Mouse (Mus musculus) spleen, postnatal 4 days (tissue): ENCODE measurements around the gene Nod1.
"Not testable (repeated sequence)": the region's sequence is repeated elsewhere in the genome, so short reads cannot be mapped to it uniquely, and the experiment has no call there.

Experiments used
- DNase-seq, 2 experiments: peaks; one replicate each; pipeline ENCODE4 v3.0.0; 2022; ENCODE audit warnings: low spot score in 2 of 2

Gene Nod1

DNA sequence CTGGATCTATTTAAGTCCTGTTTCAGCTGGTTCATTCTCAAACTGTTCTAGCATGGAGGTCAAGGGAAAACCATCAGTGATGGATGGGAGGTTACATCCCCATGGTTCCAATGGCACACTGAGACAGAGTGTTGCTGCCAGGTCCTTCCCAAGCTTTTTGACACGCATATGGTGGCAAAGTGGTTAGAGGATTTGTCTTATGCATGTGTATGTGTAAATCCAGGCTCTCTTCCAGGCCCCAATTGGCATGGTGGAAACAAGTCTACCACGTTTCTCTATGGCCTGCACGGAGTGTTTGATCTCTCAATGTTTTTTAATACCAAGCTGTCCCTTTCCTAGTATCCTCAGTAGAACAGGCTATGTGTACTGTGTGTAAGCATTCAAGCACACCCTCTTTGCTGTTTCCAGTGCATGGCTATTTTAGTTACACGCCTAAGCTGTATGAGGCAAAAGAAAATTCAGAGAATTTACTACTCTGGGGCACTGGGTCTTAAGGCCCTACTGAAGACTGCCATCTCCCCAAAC lies 11.2 kb upstream of the Nod1 start:
- DNase-seq = no peak

DNA sequence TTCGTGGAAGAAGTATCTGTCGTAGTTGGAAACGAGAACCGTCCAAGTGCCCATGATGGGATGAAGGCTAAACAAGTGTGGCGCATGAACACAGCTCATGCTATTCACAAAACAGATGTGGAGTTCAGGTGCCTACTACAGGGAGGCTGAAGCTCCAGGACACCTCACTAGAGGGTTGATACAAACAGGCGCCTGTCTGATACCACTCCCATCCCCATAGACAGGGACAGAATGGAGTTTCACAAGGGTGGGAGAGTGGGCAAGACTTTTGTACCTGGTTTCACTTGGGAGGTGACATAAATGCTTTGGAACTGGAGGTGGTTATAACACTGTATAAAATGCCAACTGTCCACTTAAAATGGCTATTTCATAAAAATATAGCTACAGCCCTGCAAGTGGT lies 7.0 kb upstream of the Nod1 start:
- no peak for DNase-seq

DNA sequence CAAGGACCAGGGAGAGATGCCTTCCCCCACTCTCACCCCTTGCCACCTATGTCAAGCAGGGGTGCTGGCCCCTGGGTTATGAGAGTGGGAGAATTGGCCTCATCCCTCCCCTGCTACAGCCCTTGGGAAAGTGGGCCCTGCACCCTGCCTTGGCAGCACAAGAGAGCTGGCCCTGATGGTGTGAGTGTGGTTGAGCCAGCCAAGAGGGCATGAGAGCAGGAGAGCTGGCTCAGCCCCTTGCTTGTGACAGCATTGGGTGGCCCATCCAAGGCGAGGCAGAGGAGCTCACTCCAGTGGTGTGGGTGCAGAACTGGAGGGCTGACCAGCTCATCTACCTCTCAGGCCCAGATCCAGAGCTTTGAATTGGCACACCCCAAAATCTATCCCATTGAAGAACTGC lies 3.2 kb upstream of the Nod1 start:
- no peak for DNase-seq

DNA sequence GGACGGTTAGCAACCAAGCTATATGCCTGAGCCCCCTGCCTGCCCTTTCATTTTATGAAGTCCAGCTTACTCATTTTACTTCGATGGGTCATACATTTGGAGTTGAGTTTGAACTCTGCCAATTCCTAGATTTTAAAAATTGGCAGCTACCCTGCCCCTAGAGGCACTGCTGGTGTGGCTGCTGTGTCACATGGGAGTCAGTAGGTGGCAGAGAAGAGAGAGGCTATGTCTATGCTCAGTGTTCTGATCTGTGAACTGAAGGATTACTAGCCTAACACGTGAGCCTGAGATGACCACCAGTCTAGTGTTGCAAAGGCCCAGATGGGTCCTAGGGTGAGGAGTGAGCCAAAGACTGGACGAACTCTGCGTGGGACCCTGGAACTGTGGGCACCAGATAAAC lies 2.1 kb upstream of the Nod1 start:
- peak in 1 of 2 experiments; percentile 67 for DNase-seq

DNA sequence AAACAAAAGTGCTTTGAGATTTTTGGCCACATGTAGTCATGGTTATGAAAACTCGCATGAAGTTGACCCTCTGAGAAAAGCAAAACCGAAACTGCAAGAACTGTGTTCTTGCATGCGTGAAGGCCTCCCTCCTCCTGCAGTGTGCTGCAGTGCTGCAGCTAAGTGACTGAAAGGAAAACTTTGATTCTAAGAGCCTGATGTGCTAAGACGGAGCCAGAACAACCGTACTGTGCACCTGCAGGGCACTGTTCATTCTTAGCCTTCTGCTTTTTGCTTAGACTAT lies 458 bp upstream of the Nod1 start:
- no peak for DNase-seq

DNA sequence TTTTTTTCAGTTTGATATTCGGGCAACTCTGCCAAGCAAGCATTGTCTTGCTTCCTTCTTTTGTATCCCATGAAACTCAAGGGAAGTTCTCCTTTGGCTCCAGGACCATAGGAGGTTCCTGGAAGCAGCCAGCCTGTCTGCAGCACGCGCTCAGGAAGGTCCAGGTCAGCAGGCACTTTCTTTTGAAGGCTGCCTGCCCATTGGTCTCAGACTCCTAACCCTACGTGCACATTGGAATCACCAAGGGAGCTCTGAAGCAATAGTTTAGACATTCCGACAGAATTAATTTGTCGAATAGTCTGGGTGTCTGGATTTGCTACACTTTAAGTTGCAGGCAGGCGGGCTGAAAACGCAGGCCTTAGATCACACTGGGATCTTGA lies 691 bp downstream of the Nod1 start:
- DNase-seq = no peak

DNA sequence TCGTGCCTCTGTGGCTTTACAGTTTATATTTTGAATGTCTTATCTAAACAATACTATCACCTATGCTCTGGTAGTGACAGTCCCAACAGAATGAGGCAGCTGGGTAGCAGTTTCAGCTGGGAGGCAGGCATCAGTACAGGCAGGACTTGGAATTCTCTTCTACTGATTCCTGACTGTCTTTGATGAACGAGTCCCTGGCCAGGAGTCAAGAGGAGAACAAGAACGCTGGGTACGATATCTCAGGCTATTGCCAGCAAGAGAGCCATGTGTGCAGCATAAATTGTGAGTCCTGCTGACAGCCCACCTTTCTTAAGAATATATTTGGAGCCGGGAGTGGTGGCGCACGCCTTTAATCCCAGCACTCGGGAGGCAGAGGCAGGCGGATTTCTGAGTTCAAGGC lies 1.9 kb downstream of the Nod1 start:
- DNase-seq = no peak

DNA sequence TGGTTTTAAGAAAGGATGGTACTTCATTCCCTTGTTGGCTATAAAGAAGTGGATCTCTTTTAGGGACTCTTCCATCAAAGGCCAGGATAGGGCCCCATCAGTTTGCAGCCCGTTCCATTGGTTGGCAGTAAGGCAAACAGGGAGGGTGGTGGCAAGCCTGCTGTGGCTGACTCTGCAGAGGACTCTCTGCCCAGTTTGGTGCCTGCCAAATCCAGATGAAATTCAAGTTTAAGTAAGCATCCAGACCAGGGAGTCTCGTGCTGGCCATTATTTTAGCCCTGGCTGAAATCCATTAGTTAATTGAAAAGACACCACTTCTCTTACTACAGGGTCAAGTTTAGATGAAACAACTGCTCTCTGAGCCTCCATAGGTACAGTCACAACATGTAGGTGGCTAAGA lies 2.6 kb downstream of the Nod1 start:
- DNase-seq = no peak

DNA sequence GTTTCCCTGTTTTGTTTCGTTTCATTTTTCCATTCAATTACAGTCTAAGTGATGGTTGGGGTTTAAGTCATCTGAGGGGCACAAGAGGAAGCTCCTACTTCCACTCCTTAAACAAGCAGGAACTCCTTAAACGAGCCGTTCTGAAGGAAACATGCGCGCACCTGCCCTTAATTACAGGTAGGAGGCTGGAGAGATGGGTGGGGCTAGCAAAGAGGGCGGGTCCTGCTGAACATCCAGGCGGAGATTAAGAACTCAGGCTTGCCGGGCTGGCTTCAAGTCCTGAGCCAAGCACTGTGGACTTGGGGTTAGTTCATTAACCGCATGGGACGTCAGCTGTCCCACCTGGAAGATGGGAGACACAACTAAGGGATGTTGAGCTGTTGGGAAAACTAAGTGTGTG lies 4.8 kb downstream of the Nod1 start:
- no peak for DNase-seq

DNA sequence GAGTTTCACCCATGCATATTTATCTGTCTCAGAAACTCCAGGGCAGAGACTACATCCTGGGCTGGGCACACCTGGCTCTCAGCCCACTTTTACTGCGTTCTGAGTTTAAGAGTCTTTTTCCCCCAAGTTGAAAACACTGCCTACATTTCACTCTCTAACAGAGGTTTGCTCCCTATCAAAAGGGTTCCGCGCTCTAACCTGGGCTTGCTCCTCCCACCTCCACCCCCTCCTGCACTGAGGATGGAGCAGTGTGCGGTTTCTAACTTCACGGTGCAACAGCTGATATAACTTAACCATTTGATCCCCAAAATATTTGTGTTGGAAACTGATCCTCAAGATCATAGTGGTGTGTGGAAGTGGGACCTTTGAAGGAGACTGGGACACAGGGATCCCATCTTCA lies 7.2 kb downstream of the Nod1 start:
- DNase-seq = no peak

DNA sequence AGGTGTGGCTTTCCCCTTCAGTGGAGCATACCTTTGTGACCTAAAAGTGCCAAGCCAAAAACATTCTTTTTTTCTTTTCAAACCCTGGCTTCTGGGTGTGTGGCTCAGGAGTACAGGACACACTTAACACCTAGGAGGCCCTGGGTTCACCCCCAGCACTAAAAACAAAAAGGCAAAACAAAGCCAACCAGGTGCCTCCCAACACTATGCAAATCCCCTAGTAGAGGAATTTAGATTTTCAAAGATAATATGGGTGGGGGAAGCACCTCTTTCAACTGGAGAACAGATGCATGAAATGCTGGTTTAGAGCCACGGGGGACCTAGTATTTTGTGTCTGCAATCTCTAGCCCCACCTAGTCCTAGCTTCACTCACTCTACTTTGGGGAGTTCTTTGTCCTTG lies 7.7 kb downstream of the Nod1 start:
- DNase-seq = no peak

DNA sequence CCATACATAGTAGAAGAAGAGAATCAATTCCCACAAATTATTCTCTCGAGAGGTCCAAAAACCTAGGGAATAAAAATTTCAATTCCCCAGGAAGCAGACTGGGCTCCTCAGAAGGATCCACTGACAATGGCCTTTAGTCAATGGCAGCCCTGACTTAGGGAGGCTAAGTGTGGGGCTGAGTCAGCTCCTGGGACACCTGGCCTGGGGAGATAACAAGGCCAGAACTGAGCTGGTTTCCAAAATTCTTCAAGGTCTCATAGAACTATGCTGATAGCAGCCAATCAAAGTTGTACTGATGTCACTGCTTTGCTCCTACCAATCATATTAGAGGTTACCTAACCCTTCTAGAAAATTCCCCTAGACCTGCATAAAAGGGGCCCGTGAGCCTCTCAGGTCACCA lies 8.8 kb downstream of the Nod1 start:
- no peak for DNase-seq

DNA sequence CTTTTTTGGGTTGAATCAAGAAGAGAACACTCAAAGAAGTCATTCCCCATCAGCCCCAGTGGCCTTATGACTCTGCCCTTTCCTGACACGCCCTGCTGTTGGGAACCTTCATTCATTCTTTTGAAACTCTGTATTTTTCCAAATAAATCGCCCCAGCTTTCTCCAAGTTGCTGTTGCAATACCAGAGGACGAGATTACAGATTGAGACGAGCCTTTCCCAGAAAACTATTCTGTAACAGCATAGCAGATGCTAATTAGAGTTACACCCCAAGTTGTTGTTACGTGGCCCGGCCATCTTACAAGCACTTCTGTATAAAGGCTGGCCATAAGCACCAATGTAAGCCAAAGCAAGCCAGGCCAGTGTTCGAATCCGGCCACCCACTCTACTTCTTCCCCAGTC lies 14.8 kb downstream of the Nod1 start:
- no peak for DNase-seq

DNA sequence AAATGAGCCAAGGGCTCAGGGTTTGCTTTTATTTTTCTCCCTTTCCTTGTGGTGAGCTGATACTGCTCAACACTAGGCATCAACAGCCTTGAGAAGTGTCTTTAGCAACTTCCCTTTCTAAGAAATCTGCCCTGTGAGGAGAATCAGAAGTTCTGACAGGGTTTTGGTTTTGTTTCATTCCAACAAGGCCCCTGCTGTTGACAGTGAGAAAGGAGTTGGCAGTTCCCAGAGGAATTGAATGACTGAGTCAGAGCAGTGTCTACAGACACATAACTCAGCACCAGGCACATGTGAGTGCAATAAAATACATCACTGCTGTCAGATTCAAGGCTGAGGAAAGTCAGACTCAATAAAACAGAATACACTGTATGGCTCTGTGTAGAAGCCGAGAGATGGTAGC lies 16.0 kb downstream of the Nod1 start:
- no peak for DNase-seq

DNA sequence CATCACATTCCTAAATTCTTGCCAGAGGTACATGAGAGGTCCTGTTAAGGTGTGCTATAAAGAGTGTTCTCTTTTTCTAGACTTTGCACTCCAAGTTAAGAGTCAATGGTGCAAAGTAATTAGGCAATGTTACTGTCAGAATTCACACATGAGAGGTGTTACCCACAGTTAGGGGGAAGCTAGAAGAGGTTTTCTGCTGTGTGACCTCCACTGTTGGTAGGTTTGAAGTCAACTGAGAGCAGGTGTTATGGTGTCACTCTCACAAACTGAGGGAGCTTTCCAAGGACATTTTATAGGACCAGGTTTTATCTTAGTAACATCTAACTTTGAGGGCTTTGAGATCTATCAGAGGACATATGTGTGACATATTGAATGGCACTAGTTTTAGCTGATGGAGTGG lies 16.5 kb downstream of the Nod1 start:
- DNase-seq = no peak

DNA sequence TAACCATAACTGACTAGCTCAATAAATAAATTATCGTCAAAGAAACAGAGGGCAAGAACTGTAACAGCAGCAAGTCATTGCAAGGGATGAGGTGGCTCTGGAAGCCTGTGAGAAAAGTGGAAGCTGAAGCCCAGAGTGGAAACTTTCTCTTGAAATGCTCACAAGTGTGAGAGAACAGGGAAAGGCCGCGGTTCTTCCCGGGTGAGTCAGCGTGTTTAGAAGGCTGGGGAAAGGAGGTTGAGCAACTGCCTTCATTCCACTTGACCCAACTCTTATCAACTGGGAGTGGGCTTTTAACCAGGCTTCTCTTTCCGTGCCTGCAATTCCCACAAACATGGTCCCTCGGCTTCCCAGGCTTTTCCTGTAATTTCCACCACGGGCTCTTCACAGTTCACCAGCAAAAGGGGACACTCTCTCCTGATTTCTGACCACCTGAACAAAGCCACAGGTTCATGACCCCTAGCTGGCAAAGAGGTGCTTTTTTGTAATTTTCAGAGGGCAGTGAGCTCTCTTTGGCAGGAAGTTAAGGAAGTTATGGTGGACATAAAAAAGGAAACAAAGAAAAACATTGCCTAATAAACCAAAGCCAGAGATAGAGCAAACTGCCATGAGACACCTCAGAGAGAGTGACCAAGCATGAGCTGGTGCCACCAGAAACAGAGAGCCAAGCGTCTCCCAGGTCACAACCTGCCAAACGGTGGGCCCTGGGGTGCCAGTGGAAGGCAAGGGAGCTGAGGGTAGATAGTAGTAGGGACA lies 17.6 kb downstream of the Nod1 start:
- no peak for DNase-seq

DNA sequence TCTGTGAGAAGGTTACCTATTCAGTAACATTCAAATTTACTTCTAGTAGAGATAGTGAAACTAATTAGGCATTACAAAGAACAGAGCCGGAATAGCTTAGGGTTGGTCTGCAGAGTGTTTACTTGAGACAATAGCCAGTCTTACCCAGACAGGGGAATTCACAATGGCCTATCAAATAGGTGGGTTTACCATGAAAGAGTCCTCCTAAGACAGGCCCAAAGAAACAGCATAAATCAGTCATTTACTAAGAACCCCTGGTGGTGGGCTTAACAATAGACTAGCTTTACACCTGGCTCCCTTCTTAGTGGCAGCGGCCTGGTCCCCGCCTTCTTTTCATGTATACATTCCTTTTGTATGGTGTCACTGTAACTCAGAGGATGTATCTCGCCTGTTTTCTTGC lies 19.0 kb downstream of the Nod1 start:
- not testable (repeated sequence) for DNase-seq

DNA sequence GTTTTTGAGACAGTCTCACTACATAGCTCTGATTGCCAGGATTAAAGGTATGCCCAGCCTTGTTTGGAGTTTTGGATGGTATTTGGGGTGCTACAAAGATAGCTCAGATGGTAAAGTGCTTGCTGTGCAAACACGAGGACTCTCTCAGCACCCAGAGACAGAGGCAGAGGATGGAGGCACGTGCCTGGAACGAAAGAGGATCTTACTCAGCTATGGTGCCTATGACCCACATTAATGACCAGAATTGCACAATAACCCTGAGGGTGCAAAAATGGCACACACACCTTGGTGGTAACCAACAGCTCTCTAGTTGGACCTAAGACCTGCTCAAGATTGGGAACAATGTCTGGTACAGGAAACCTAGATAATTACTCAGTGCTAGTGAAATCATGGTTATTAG lies 19.9 kb downstream of the Nod1 start:
- no peak for DNase-seq

DNA sequence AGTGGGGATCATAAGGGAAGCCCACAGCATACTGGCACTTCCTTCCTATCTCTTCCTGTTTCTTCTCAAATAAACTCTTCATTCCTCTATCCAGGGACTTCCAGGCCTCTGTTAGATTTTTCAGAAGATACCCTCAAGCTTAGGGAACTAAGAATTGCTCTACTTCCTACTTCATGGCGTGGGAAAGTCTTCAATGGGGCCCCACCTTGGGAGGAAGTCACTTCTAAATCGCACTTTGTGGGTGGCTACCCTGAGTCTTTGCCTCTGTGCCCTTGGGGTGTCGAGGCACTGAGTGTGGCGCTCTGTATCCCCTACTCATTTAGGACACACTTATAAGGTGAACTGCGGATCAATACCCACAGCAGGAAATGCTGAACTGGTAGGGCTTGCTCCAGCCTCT lies 23.7 kb downstream of the Nod1 start:
- no peak for DNase-seq

DNA sequence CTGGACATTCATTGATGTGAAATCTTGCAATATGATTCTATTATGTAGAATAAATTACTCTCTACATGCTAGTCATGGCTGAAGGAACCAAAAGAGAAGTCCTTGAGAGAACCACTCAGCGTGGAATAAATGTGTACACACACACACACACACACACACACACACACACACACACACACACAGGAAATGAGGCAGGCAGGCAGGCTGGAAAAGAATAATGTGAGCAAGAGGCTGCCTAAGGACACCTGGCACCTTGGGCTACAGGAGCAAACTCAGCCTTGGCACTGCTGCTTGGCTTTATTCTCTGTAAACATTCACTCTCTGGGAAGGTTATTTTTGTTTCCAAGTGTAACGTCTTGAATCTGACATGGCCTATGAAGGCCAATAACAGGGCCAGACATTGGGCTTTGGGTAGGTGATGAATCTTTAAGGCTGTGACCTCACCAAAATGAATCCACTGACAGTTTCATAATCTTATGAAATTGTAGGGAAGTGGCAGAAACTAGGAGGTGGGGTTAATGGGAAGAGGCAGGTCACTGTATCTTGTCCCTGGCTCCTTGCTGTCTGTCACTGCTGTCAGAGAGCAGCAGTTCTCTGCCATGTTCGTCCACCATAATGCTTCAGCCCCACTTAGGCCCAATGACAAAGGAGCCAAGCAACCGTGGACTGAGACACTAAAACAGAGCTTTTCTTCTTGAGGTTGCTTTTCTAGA lies 26.0 kb downstream of the Nod1 start:
- DNase-seq = peak in 1 of 2 experiments; percentile 46

DNA sequence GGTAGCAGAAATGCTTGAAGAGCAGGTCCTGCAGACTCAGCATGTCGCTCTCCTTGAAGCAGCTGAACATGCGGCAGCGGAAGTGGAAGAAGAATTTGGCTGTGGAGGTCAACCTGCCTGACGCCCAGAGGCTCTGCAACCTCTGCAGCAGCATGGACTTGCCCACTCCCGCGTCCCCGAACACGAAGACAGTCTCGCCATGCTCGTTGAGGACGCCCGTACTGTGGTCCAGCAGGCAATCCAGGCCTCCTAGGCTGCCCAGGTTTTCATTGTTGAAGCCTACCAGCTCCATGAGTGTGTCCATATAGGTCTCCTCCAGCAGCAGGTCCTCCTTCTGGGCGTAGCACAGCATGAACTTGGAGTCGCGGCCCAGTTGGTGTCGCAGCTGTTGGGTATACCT lies 27.9 kb downstream of the Nod1 start:
- DNase-seq = peak in 1 of 2 experiments; percentile 60

DNA sequence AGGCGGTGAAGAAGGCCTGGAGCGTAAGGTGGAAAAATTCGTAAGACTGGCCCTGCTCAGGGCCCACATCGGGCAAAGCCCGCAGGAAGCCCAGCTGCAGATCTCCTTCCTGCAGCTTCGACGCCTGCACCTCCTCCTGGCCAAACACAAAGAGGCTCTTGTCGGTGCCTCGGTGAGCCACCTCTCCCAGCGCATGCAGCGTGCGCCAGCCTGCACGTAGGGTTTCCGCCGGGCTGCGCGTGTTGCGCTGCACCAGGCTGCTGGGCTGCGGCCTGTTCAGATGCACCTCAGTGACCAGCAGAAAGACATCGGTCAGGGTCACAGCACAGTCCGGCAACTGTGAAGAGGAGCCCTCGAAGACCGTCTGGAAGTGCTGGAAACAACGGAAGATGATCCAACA lies 28.7 kb downstream of the Nod1 start:
- no peak for DNase-seq

DNA sequence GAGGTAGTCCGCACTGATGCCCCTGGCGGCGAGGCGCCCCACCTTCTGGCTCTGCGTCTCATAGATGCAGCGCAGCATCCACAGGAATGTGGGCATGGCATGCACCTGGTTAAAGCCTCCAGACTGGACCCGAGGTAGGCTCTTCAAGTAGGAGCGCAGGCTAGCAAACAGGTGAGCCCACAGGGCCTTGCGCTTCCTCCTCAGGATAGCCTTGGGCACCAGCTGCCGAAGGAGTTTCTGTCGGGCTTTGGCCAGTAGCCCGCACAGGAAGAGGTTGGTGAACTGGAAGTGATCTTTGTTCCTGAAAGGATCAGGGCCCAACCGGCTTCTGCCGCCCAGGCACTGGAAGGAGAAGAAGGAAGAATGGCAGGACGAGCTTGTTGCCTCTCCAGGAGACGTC lies 29.1 kb downstream of the Nod1 start:
- no peak for DNase-seq

DNA sequence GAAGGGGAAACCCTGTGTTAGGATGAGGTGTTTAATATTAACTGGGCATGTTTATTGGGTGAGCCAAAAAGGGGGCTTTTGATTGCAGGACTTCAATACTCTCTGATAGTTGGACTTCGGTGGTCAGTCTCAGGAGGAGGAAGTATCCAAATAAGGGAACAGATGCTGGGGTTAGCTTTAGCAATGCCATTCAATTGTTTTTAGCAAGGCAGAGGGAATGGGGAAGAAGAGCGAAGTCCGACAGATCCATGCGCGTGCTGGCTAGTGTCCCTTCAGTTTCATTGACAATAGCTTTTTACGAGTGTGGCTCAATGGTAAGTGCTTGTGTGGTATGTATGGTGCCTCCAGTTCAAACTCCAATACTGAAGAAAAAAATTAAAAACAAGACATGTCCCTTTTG lies 31.3 kb downstream of the Nod1 start:
- no peak for DNase-seq
